Mouse (Mus musculus) forebrain, embryonic 14.5 days (tissue): ENCODE results near the gene Cybrd1. TPM values are rescaled to one million over a fixed set of nuclear protein-coding genes. Genes with fewer than 3 reads are reported as not detected.

Source experiments
- ATAC-seq: fragments of 200-750 bp; cut with Nextera tagmentation; 2 replicates; pipeline ENCODE4 v1.8.0; 2017; ENCODE audit warnings: mild to moderate bottlenecking, moderate library complexity
- DNase-seq: peaks from one replicate; pipeline ENCODE4 v3.0.0-alpha.2; 2015; ENCODE audit warnings: low spot score
- H3K27ac ChIP-seq: fragments of 300-500 bp; sonication (generic); 2 replicates; pipeline ENCODE4 v1.5.1; 2014; ENCODE audit warnings: low read depth, mild to moderate bottlenecking, control low read depth, low read length, moderate library complexity
- H3K27me3 ChIP-seq: fragments of 300-500 bp; sonication (generic); replicated peaks from 2 replicates; pipeline ENCODE4 v1.6.1; 2014; ENCODE audit warnings: low read length, control low read depth, mixed read lengths; ENCODE audit not compliant: control insufficient read depth, insufficient read depth
- H3K36me3 ChIP-seq: fragments of 300-500 bp; sonication (generic); 2 replicates; pipeline ENCODE4 v1.6.1; 2014; ENCODE audit warnings: low read length, control low read depth; ENCODE audit not compliant: control insufficient read depth, insufficient read depth
- H3K4me1 ChIP-seq: fragments of 300-500 bp; sonication (generic); 2 replicates; pipeline ENCODE4 v1.6.1; 2014; ENCODE audit warnings: antibody characterized with exemption, low read length, control low read depth; ENCODE audit not compliant: control insufficient read depth, insufficient read depth
- H3K4me2 ChIP-seq: fragments of 300-500 bp; sonication (generic); 2 replicates; pipeline ENCODE4 v1.6.1; 2014; ENCODE audit warnings: mild to moderate bottlenecking, control low read depth, low read length
- H3K4me3 ChIP-seq: fragments of 300-500 bp; sonication (generic); 2 replicates; pipeline ENCODE4 v1.5.1; 2014; ENCODE audit warnings: low read depth, low read length, control low read depth
- H3K9ac ChIP-seq: fragments of 300-500 bp; sonication (generic); 2 replicates; pipeline ENCODE4 v1.6.1; 2014; ENCODE audit warnings: mild to moderate bottlenecking, low read length, control low read depth, moderate library complexity
- H3K9me3 ChIP-seq: fragments of 300-500 bp; sonication (generic); replicated peaks from 2 replicates; pipeline ENCODE4 v1.6.1; 2016; ENCODE audit warnings: low read length, control low read depth, mixed read lengths; ENCODE audit not compliant: control insufficient read depth
- WGBS: fragments of 180-500 bp; shearing (Covaris S2); extraction: QIAGEN DNeasy Blood & Tissue Kit; methylation state at CpG from one replicate; pipeline ENCODE4 v1.1.7; 2014; 5-methylcytosine and 5-hydroxymethylcytosine counted together
- polyA plus RNA-seq: library from polyadenylated mRNA; unstranded; fragments of >200 nt; fragmentation: Nextera tagmentation; extraction: Ambion mirVana; gene quantifications from 2 replicates; pipeline ENCODE4 v1.2.1, GENCODE M21; 2014

The Cybrd1 gene
- polyA plus RNA-seq, 1 experiment from 2014 or later: 0.55 TPM

DNA sequence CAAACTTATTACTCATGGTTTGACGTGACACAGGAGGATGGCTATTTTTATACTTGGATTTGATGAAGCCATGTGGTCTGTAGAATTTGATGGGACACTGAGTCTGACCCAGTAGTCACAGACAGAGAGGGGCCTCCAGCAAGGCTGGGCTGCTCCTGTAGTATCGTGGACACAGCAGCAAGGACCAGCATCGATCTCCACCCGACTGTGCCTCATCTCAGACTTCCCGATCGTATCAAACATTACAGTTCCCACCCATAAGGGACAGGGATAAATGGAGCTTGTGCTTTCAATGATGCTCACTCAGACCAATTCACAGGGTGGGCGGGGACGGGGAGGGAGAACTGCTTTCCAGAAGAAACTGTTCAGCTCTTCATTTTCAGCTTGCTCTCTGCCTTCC, 40.2 kb downstream of the Cybrd1 start:
- Histone ChIP-seq H3K9me3 (no peaks in the 10 kb centered on the region), H3K27me3 (no peaks in the 10 kb centered on the region), H3K27ac (no peak overlapping the region), H3K4me3 (no peak overlapping the region), H3K9ac (no peak overlapping the region), H3K4me1 (peaks cover 12% of the 10 kb centered on the region), H3K4me2 (no peak overlapping the region), H3K36me3 (no peaks in the 10 kb centered on the region)
- ATAC-seq (no peak), DNase-seq (no peak)
- WGBS: 89% methylated on average over 8 of the region's 8 CpGs

GRCm38 (mm10) chr2:71159576-71160306, 42.0 kb downstream of the Cybrd1 start:
- peak; percentile 13; the same call in 1 of the 2 replicates for ATAC-seq
- H3K4me3 ChIP-seq: peak overlapping the region; percentile 3; the same call in 1 of the 2 replicates
- peak overlapping the region; percentile 42 for H3K4me2 ChIP-seq
- WGBS: 63% methylated on average over 16 of the region's 16 CpGs
- peak overlapping the region; percentile 29; the same call in 1 of the 2 replicates for H3K9ac ChIP-seq
- H3K36me3 ChIP-seq: no peaks in the 10 kb centered on the region
- no peaks in the 10 kb centered on the region for H3K27me3 ChIP-seq
- DNase-seq: no peak
- H3K27ac ChIP-seq: peak overlapping the region; percentile 40
- H3K4me1 ChIP-seq: peaks cover 12% of the 10 kb centered on the region
- no peaks in the 10 kb centered on the region for H3K9me3 ChIP-seq

DNA sequence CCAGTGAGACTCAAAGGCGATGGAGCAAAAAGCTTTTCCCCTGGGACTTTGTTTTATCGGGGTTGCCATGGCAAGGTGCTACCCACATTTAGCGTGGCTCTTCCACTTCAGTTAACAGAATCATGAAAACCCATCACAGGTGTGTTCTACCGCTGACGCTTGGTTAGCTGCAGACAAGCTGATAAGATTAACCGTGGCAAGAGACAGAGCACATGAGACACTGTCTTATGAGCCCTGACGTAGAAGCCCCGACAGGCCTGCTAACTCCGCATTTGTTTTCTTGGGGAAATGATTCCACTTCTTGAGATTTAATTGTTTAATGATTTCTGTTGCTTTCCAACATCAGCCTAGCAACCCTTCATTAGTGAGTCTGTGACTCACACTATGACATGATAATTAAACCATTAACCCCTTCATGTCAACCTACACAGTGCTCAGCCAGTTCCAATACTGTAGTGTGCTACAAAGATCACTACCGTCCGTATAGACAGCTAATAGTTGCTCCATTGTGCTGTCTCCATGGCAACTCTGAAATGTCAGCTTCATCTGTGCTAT, 42.7 kb downstream of the Cybrd1 start:
- 15% methylated on average over 11 of the region's 11 CpGs for WGBS
- no peaks in the 10 kb centered on the region for H3K27me3 ChIP-seq
- no peaks in the 10 kb centered on the region for H3K9me3 ChIP-seq
- peak overlapping the region; percentile 3; the same call in 1 of the 2 replicates for H3K4me3 ChIP-seq
- H3K27ac ChIP-seq: peak overlapping the region; percentile 40
- H3K4me2 ChIP-seq: peak overlapping the region; percentile 42
- peaks cover 12% of the 10 kb centered on the region for H3K4me1 ChIP-seq
- DNase-seq: peak; percentile 84
- H3K9ac ChIP-seq: peak overlapping the region; percentile 29; the same call in 1 of the 2 replicates
- peak; percentile 89 for ATAC-seq
- H3K36me3 ChIP-seq: no peaks in the 10 kb centered on the region

- WGBS: 89% methylated on average over 7 of the region's 7 CpGs
- DNase-seq (no peak), ATAC-seq (no peak)
- Histone ChIP-seq H3K9me3 (no peaks in the 10 kb centered on the region), H3K9ac (no peak overlapping the region), H3K27me3 (no peaks in the 10 kb centered on the region), H3K27ac (0 out of 2 replicates have a peak overlapping the region, but pooled peaks have one; percentile 5), H3K36me3 (no peaks in the 10 kb centered on the region), H3K4me3 (no peak overlapping the region), H3K4me1 (peaks cover 12% of the 10 kb centered on the region), H3K4me2 (no peak overlapping the region)
Measured at GRCm38 (mm10) chr2:71161558-71161957, 43.8 kb downstream of the Cybrd1 start.

GRCm38 (mm10) chr2:71162831-71163621, 45.3 kb downstream of the Cybrd1 start:
- DNase-seq (no peak), ATAC-seq (no peak)
- Histone ChIP-seq H3K9ac (no peak overlapping the region), H3K4me1 (peaks cover 12% of the 10 kb centered on the region), H3K36me3 (no peaks in the 10 kb centered on the region), H3K4me3 (no peak overlapping the region), H3K27ac (no peak overlapping the region), H3K27me3 (no peaks in the 10 kb centered on the region), H3K4me2 (no peak overlapping the region), H3K9me3 (no peaks in the 10 kb centered on the region)
- 79% methylated on average over 25 of the region's 25 CpGs for WGBS

DNA sequence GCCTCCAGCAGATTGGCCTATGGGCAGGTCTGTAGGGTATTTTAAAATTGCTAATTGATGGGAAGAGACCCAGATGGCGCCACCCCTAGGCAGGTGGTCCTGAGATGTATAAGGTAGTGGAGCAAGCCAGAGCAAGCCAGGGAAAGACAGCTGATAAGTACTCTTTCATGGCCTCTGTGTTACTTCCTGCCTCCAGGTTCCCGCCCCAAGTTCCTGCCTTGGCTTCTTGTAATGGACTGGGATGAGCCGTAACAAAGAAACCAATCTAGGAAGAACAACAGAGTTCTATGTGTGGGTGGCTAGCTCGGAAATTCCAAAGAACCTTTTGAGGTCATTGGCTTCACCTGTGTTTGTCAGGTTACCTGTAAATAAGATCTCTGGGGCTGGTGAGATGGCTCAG, 49.5 kb downstream of the Cybrd1 start:
- Histone ChIP-seq H3K4me2 (no peak overlapping the region), H3K9me3 (no peaks in the 10 kb centered on the region), H3K9ac (no peak overlapping the region), H3K36me3 (no peaks in the 10 kb centered on the region), H3K4me3 (no peak overlapping the region), H3K27ac (no peak overlapping the region), H3K4me1 (peaks cover 10% of the 10 kb centered on the region; the same call in 1 of the 2 replicates), H3K27me3 (no peaks in the 10 kb centered on the region)
- ATAC-seq (no peak), DNase-seq (no peak)
- 86% methylated on average over 4 of the region's 4 CpGs for WGBS

- H3K27me3 ChIP-seq: no peaks in the 10 kb centered on the region
Measured at GRCm38 (mm10) chr2:71168461-71169021, 50.8 kb downstream of the Cybrd1 start.

DNA sequence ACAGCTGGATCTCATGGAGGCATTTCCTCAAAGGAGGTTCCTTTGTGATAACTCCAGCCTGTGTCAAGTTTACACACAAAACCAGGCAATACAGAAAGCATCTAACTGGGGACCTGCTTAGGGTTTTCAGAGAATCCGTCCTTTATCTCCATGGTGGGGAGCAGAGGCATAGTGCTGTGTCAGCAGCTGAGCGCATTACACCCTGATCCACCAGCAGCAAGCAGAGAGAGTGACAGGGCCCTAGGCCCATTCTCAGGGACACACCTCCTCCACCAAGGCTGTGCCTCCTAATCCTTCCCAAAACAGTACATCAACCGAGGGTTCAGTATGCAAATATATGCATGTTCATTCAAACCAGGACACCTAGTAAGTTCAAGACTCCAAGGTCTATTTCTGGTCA, 55.3 kb downstream of the Cybrd1 start:
- Histone ChIP-seq H3K27ac (no peak overlapping the region), H3K4me3 (no peak overlapping the region), H3K9me3 (no peaks in the 10 kb centered on the region), H3K4me1 (peaks cover 10% of the 10 kb centered on the region; the same call in 1 of the 2 replicates), H3K36me3 (no peaks in the 10 kb centered on the region), H3K9ac (no peak overlapping the region), H3K4me2 (no peak overlapping the region), H3K27me3 (no peaks in the 10 kb centered on the region)
- 46% methylated on average over 3 of the region's 3 CpGs for WGBS
- DNase-seq (no peak), ATAC-seq (no peak)

More at GRCm38 (mm10) chr2:71168461-71169021, 50.8 kb downstream of the Cybrd1 start:
- Histone ChIP-seq H3K9ac (no peak overlapping the region), H3K4me2 (no peak overlapping the region), H3K9me3 (no peaks in the 10 kb centered on the region), H3K36me3 (no peaks in the 10 kb centered on the region), H3K27ac (peak overlapping the region; percentile 31; the same call in 1 of the 2 replicates), H3K4me3 (no peak overlapping the region), H3K4me1 (peaks cover 10% of the 10 kb centered on the region; the same call in 1 of the 2 replicates)
- DNase-seq (peak; percentile 84), ATAC-seq (peak; percentile 55)
- WGBS: 11% methylated on average over 10 of the region's 10 CpGs
